Mouse (Mus musculus) liver, embryonic 13.5 days (tissue): Measurements from ENCODE around the gene Fam114a1. TPM values are rescaled to one million over a fixed set of nuclear protein-coding genes. Genes with fewer than 3 reads are reported as not detected.

ENCODE experiments used
- ATAC-seq: fragments of 200-750 bp; cut with Nextera tagmentation; 2 replicates; pipeline ENCODE4 v1.8.0; 2017; ENCODE audit warnings: low read depth, mild to moderate bottlenecking, moderate number of reproducible peaks, moderate library complexity
- DNase-seq: peaks from one replicate; pipeline ENCODE4 v3.0.0; 2022
- H3K27ac ChIP-seq: fragments of 300-500 bp; sonication (generic); 2 replicates; pipeline ENCODE4 v1.5.1; 2015; ENCODE audit warnings: moderate library complexity, mild to moderate bottlenecking, inconsistent platforms
- H3K27me3 ChIP-seq: fragments of 300-500 bp; sonication (generic); 2 replicates; pipeline ENCODE4 v1.6.1; 2015; ENCODE audit warnings: mild to moderate bottlenecking, inconsistent platforms
- H3K36me3 ChIP-seq: fragments of 300-500 bp; sonication (generic); 2 replicates; pipeline ENCODE4 v1.6.1; 2015; ENCODE audit warnings: mild to moderate bottlenecking, inconsistent platforms
- H3K4me1 ChIP-seq: fragments of 300-500 bp; sonication (generic); replicated peaks from 2 replicates; pipeline ENCODE4 v1.6.1; 2015; ENCODE audit warnings: inconsistent platforms
- H3K4me2 ChIP-seq: fragments of 300-500 bp; sonication (generic); 2 replicates; pipeline ENCODE4 v1.6.1; 2015; ENCODE audit warnings: inconsistent platforms, mild to moderate bottlenecking, moderate library complexity
- H3K4me3 ChIP-seq: fragments of 300-500 bp; sonication (generic); replicated peaks from 2 replicates; pipeline ENCODE4 v1.5.1; 2015; ENCODE audit warnings: mild to moderate bottlenecking, inconsistent platforms
- H3K9ac ChIP-seq: fragments of 300-500 bp; sonication (generic); 2 replicates; pipeline ENCODE4 v1.6.1; 2015; ENCODE audit warnings: mild to moderate bottlenecking, inconsistent platforms
- H3K9me3 ChIP-seq: fragments of 300-500 bp; sonication (generic); replicated peaks from 2 replicates; pipeline ENCODE4 v1.6.1; 2016; ENCODE audit warnings: inconsistent platforms
- WGBS: fragments of 180-500 bp; shearing (Covaris S2); methylation state at CpG from one replicate; pipeline ENCODE4 v1.1.7; 2015; ENCODE audit not compliant: insufficient replicate concordance; 5-methylcytosine and 5-hydroxymethylcytosine counted together
- microRNA counts: library from miRNA; unstranded; fragments of <30 nt; microRNA quantifications from one replicate; lab custom pipeline; 2016
- microRNA-seq: library from miRNA; unstranded; fragments of <30 nt; microRNA quantifications from one replicate; pipeline ENCODE4, GENCODE M21; 2016
- polyA plus RNA-seq: library from polyadenylated mRNA; unstranded; fragments of >200 nt; fragmentation: Nextera tagmentation; extraction: Ambion mirVana; gene quantifications from 2 replicates; pipeline ENCODE4 v1.2.1, GENCODE M21; 2015

The Fam114a1 gene
- polyA plus RNA-seq, 1 experiment from 2014 or later = 12.3 TPM

- no peaks in the 10 kb centered on the region for H3K36me3 ChIP-seq
- WGBS = 66% methylated on average over 6 of the region's 6 CpGs
- DNase-seq = no peak
- H3K9ac ChIP-seq = no peak overlapping the region
- H3K4me2 ChIP-seq = no peak overlapping the region
- no peak for ATAC-seq
- H3K4me1 ChIP-seq = 0 out of 2 replicates have a peak, but pooled peaks cover 4% of the 10 kb centered on the region
- no peak overlapping the region for H3K27ac ChIP-seq
- no peaks in the 10 kb centered on the region for H3K27me3 ChIP-seq
- no peak overlapping the region for H3K4me3 ChIP-seq
- no peaks in the 10 kb centered on the region for H3K9me3 ChIP-seq
These were observed 116.7 kb downstream of the Fam114a1 start for GRCm38 (mm10) chr5:65086522-65086921.

GRCm38 (mm10) chr5:65089707-65090106 is 119.8 kb downstream of the Fam114a1 start:
- ATAC-seq (no peak), DNase-seq (no peak)
- Histone ChIP-seq H3K27me3 (no peaks in the 10 kb centered on the region), H3K27ac (no peak overlapping the region), H3K4me3 (no peak overlapping the region), H3K4me1 (0 out of 2 replicates have a peak, but pooled peaks cover 5% of the 10 kb centered on the region), H3K9me3 (no peaks in the 10 kb centered on the region), H3K36me3 (no peaks in the 10 kb centered on the region), H3K9ac (no peak overlapping the region), H3K4me2 (no peak overlapping the region)
- WGBS = 66% methylated on average over 3 of the region's 3 CpGs

GRCm38 (mm10) chr5:65091184-65091858 is 121.5 kb downstream of the Fam114a1 start:
- Histone ChIP-seq H3K9me3 (no peaks in the 10 kb centered on the region), H3K4me2 (no peak overlapping the region), H3K4me3 (peak overlapping the region; percentile 22; the same call in 1 of the 2 replicates), H3K9ac (no peak overlapping the region), H3K36me3 (no peaks in the 10 kb centered on the region), H3K27me3 (no peaks in the 10 kb centered on the region), H3K4me1 (0 out of 2 replicates have a peak, but pooled peaks cover 10% of the 10 kb centered on the region), H3K27ac (no peak overlapping the region)
- 26% methylated on average over 11 of the region's 11 CpGs for WGBS
- ATAC-seq (no peak), DNase-seq (no peak)

MicroRNA genes within 50 kb of the gene (microRNA counts, 519-probe panel; counts per million panel counts)
- microRNA mmu-miR-574-3p (lab: Ali Mortazavi, UCI) (3,378 counts per million, percentile 21 among the panel's probes with 10 or more counts), microRNA mmu-miR-574-5p (lab: Ali Mortazavi, UCI) (114 counts per million)

Small RNAs within 50 kb of the gene (microRNA-seq; reads per million reads assigned to microRNA genes)
- gene Mir574 = 178 reads per million, percentile 57 among the genes with 10 or more reads in this experiment

Other genes starting within 250 kb of the Fam114a1 start
- 73.2 and 78.4 TPM in 2 replicates for gene Klf3, start 166.7 kb upstream of the Fam114a1 start, polyA plus RNA-seq
- gene Tlr1, start 36.5 kb upstream of the Fam114a1 start, polyA plus RNA-seq = 0.71 and 0.95 TPM in 2 replicates
- 0.37 and 0.40 TPM in 2 replicates for gene Tlr6, start 10.0 kb upstream of the Fam114a1 start, polyA plus RNA-seq
- gene Tmem156, start 122.1 kb downstream of the Fam114a1 start, polyA plus RNA-seq = 0.44 and 0.55 TPM in 2 replicates
- gene Klhl5, start 137.5 kb downstream of the Fam114a1 start, polyA plus RNA-seq = 3.9 and 4.4 TPM in 2 replicates
- gene Wdr19, start 229.6 kb downstream of the Fam114a1 start, polyA plus RNA-seq = 0.61 and 1.2 TPM in 2 replicates